Mouse (Mus musculus): Measurements from ENCODE around the gene Plppr1. TPM values are rescaled to one million over a fixed set of nuclear protein-coding genes. Genes with fewer than 3 reads are reported as not detected.

The Plppr1 gene
- 0.39 and 0.62 TPM in 2 replicates for polyA plus RNA-seq (2015; fragmentation: Nextera tagmentation; extraction: Ambion mirVana)

DNA sequence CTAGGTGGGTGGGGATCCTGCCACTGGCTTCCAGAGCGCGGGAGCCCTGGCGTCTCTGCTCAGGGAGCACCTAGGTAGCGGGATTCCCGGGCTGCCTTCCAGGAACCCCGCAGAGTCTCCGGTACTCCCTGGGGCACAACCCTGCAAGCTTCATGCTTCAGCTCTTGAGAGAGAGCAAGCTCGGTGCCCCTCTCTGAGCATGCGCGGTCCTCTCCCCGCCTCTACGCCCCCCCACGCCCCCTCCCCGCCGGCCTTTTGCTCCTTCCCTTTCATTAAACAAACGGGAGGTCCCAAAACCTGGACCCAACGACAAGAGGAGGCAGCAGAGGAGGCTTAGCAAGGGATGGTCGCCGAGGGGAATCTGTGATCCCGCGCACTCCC lies at the start of gene Plppr1:
Gene Plppr1 (plus strand): TSS at position 253 of the 381 bp plus-strand sequence.
- no peak for ATAC-seq (ENCODE audit: insufficient read depth)
- H3K4me1 ChIP-seq (replicated peaks), result no peaks in the 10 kb centered on the region
- H3K9me3 ChIP-seq (replicated peaks), result no peaks in the 10 kb centered on the region
- no peak within 1 kb of the TSS for H3K9ac ChIP-seq
- no peak within 1 kb of the TSS for H3K27ac ChIP-seq (replicated peaks)
- WGBS (ENCODE audit: insufficient replicate concordance), result under 1% methylated on average over 21 of the region's 21 CpGs
- H3K27me3 ChIP-seq, result peaks cover 22% of the 10 kb centered on the region
- H3K4me2 ChIP-seq, result peak within 1 kb of the TSS; percentile 69
- H3K4me3 ChIP-seq (replicated peaks), result peak within 1 kb of the TSS; percentile 40
- no peaks in the 10 kb centered on the region for H3K36me3 ChIP-seq (replicated peaks)

DNA sequence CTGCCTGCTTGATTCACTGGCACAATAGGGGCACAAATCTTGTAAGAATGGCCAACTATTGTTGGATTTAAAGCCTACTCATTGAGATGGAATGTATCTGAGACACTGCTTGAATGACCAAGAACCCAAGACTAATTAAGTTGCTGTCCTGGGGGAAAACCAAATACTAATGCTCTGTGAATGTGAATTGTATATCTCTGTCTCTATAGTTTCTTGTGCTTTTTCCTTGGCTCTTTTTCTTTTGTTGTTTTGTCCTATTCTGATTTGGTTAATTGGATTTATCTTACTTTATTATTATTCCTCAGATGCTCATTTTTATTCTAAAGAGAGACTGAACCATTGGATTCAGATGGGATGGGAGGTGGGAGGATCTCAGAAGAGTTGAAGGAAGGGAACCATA lies 42.4 kb upstream of the Plppr1 start:
- no peak overlapping the region for H3K4me2 ChIP-seq
- H3K36me3 ChIP-seq (replicated peaks), result no peaks in the 10 kb centered on the region
- no peak overlapping the region for H3K9ac ChIP-seq
- H3K4me3 ChIP-seq (replicated peaks), result no peak overlapping the region
- no peaks in the 10 kb centered on the region for H3K9me3 ChIP-seq (replicated peaks)
- no peak overlapping the region for H3K27ac ChIP-seq (replicated peaks)
- no peak for ATAC-seq (ENCODE audit: insufficient read depth)
- no peaks in the 10 kb centered on the region for H3K4me1 ChIP-seq (replicated peaks)
- H3K27me3 ChIP-seq, result no peaks in the 10 kb centered on the region

DNA sequence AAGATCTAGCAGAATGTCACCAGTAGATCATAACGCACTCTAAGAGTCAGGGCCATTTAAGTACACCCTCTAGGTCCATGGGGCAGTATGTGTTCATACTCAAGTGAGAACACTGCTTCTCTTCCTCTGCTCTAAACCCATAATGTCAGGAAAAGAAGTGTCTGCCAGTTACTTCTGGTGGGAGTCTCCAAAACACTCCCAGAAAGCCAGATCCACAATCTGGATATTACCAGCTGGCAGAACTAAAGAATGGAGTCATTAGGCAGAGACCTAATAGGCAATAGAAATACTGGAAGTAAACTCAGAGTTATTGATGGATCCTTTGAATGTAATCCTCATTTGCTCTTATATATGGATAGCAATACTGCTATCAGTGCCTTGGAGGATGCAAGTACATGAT lies 35.9 kb upstream of the Plppr1 start:
- Histone ChIP-seq H3K27ac (replicated peaks) (no peak overlapping the region), H3K9me3 (replicated peaks) (no peaks in the 10 kb centered on the region), H3K4me3 (replicated peaks) (no peak overlapping the region), H3K9ac (no peak overlapping the region), H3K36me3 (replicated peaks) (no peaks in the 10 kb centered on the region), H3K27me3 (no peaks in the 10 kb centered on the region), H3K4me2 (no peak overlapping the region), H3K4me1 (replicated peaks) (no peaks in the 10 kb centered on the region)
- WGBS (ENCODE audit: insufficient replicate concordance), result 38% methylated on average over 1 of the region's 1 CpGs
- no peak for ATAC-seq (ENCODE audit: insufficient read depth)

DNA sequence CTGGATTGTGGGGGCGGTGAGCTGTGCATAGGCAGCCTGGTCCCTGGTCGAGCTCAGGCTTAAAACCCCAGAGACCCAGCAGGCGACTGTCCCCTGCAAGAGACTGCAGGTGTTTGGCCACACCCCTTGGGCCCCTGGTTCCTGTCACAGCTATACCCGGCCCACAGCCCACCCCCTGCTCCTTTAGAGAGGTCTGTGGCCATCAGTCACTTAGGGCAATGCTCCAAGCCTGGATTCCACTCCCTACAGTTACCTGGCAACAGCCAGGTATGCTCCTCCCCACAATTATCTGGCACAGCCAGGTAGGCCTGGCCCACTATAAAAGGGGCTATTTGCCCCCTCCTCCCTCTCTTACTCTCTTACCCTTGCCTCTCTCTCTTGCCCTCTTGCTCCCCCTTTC lies 20.8 kb upstream of the Plppr1 start:
- no peaks in the 10 kb centered on the region for H3K9me3 ChIP-seq (replicated peaks)
- H3K4me3 ChIP-seq (replicated peaks), result no peak overlapping the region
- H3K4me1 ChIP-seq (replicated peaks), result no peaks in the 10 kb centered on the region
- no peaks in the 10 kb centered on the region for H3K27me3 ChIP-seq
- no peak for ATAC-seq (ENCODE audit: insufficient read depth)
- H3K4me2 ChIP-seq, result no peak overlapping the region
- 41% methylated on average over 4 of the region's 4 CpGs for WGBS (ENCODE audit: insufficient replicate concordance)
- no peak overlapping the region for H3K9ac ChIP-seq
- H3K36me3 ChIP-seq (replicated peaks), result no peaks in the 10 kb centered on the region
- H3K27ac ChIP-seq (replicated peaks), result no peak overlapping the region

DNA sequence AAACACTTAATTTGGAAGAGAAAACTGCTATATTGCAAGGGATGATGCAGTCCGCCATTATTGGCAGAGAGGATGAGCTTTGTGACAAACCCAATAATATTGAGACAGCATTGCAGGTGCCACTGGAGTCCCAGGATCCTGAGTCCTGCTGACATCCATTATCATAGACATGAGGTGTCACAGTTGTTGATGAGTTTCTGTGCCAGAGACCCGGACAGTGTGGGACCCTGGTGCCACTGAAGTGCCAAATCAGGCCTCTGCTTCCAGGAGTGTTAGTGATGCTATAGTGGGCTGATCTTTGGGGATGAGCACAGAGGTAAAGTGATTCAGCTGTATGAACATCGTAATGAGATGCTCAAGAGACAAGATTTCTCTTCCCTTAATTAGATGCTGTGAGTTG lies 19.2 kb upstream of the Plppr1 start:
- 53% methylated on average over 3 of the region's 3 CpGs for WGBS (ENCODE audit: insufficient replicate concordance)
- Histone ChIP-seq H3K27ac (replicated peaks) (no peak overlapping the region), H3K27me3 (no peaks in the 10 kb centered on the region), H3K36me3 (replicated peaks) (no peaks in the 10 kb centered on the region), H3K4me3 (replicated peaks) (no peak overlapping the region), H3K4me2 (no peak overlapping the region), H3K4me1 (replicated peaks) (no peaks in the 10 kb centered on the region), H3K9ac (no peak overlapping the region), H3K9me3 (replicated peaks) (no peaks in the 10 kb centered on the region)
- no peak for ATAC-seq (ENCODE audit: insufficient read depth)

DNA sequence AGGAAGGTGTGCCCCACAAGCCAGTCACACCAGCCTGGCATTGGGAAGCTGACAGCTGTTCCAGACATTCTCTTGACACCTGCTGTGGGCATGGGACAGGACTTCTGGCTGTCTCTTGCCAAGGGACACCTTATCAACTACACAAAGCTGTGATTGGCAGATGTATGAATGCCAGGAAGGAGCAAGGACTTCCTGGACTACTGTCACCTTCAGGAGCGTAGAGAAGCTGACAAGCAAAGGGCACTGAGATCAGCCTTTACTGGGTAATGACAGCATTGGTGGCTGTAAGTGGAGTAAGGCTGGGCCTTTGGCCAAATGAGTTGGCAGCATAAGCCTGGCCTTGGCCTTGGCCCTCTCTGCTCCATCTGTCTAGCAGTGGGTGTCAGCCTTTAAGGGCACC lies 17.4 kb upstream of the Plppr1 start:
- Histone ChIP-seq H3K4me3 (replicated peaks) (no peak overlapping the region), H3K4me1 (replicated peaks) (no peaks in the 10 kb centered on the region), H3K27me3 (no peaks in the 10 kb centered on the region), H3K36me3 (replicated peaks) (no peaks in the 10 kb centered on the region), H3K9me3 (replicated peaks) (no peaks in the 10 kb centered on the region), H3K27ac (replicated peaks) (no peak overlapping the region), H3K9ac (no peak overlapping the region), H3K4me2 (no peak overlapping the region)
- ATAC-seq (ENCODE audit: insufficient read depth), result no peak
- WGBS (ENCODE audit: insufficient replicate concordance), result 38% methylated on average over 1 of the region's 1 CpGs

DNA sequence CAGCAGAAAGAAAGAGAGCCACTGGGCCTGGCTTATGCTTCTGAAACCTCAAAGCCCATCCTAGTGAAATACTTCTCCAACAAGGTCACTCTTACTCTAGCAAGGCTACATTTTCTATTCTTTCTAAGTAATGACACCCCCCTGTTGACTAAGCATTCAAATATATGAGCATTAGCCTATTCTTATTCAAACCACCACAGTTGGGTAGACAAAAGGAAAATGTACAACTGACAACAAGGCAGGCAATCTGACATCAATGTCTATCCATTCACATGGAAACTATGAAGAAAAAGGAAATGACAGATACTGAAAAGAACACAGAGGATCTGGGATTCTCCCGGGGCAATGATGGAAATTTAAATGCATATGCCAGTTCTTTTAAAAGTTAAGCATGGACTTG lies 8.4 kb upstream of the Plppr1 start:
- no peaks in the 10 kb centered on the region for H3K9me3 ChIP-seq (replicated peaks)
- no peak overlapping the region for H3K9ac ChIP-seq
- H3K27ac ChIP-seq (replicated peaks), result no peak overlapping the region
- 53% methylated on average over 1 of the region's 1 CpGs for WGBS (ENCODE audit: insufficient replicate concordance)
- no peak for ATAC-seq (ENCODE audit: insufficient read depth)
- no peaks in the 10 kb centered on the region for H3K4me1 ChIP-seq (replicated peaks)
- H3K4me2 ChIP-seq, result no peak overlapping the region
- H3K4me3 ChIP-seq (replicated peaks), result no peak overlapping the region
- H3K27me3 ChIP-seq, result no peaks in the 10 kb centered on the region
- H3K36me3 ChIP-seq (replicated peaks), result no peaks in the 10 kb centered on the region

DNA sequence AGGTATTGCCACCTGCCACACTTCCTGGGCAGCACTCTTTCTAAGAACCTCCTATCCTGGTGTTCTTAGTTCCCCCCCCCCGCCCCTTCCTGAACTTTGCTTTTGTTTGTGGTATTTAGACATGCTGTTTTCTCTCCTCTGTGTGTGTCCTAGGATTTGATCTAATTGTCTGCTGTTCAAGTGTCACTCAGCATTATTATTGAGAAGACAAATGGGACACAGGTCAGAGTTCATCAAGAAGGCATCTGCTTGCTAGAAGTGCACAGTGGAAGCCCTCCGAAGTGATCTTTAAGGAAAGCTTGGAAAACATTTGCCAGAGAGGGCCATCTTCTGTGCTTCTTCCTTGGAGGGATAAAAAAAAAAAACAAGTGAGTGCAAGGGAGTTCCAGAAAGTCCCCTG lies 1.2 kb upstream of the Plppr1 start:
- Histone ChIP-seq H3K9ac (no peak overlapping the region), H3K4me3 (replicated peaks) (no peak overlapping the region), H3K4me1 (replicated peaks) (no peaks in the 10 kb centered on the region), H3K27me3 (peaks cover 22% of the 10 kb centered on the region), H3K27ac (replicated peaks) (no peak overlapping the region), H3K9me3 (replicated peaks) (no peaks in the 10 kb centered on the region), H3K4me2 (no peak overlapping the region), H3K36me3 (replicated peaks) (no peaks in the 10 kb centered on the region)
- 45% methylated on average over 2 of the region's 2 CpGs for WGBS (ENCODE audit: insufficient replicate concordance)
- no peak for ATAC-seq (ENCODE audit: insufficient read depth)

DNA sequence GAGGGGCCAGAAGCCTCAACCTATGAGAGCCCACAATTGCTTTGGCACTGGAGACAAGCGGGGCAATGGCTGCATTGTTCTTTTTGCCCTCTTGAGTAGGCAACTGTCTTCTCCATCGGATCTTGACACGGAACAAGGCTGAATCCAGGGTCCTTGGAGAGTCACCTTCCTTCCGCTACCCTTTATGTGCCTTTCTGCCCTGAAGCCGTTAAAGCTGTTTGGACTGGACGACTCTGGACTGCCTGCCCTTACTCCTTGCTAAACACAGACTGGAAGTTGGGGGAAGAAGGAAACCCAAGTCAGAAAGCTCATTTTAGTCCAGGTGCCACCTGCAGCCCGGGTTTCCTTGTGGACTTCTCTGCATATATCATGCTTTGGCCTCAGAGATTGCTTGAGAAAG lies 516 bp upstream of the Plppr1 start:
- no peaks in the 10 kb centered on the region for H3K36me3 ChIP-seq (replicated peaks)
- H3K9me3 ChIP-seq (replicated peaks), result no peaks in the 10 kb centered on the region
- peaks cover 22% of the 10 kb centered on the region for H3K27me3 ChIP-seq
- 11% methylated on average over 7 of the region's 7 CpGs for WGBS (ENCODE audit: insufficient replicate concordance)
- no peak for ATAC-seq (ENCODE audit: insufficient read depth)
- no peak overlapping the region for H3K27ac ChIP-seq (replicated peaks)
- peak overlapping the region; percentile 69 for H3K4me2 ChIP-seq
- 0 out of 2 replicates have a peak overlapping the region, but pooled peaks have one; percentile 40 for H3K4me3 ChIP-seq (replicated peaks)
- H3K9ac ChIP-seq, result no peak overlapping the region
- no peaks in the 10 kb centered on the region for H3K4me1 ChIP-seq (replicated peaks)

DNA sequence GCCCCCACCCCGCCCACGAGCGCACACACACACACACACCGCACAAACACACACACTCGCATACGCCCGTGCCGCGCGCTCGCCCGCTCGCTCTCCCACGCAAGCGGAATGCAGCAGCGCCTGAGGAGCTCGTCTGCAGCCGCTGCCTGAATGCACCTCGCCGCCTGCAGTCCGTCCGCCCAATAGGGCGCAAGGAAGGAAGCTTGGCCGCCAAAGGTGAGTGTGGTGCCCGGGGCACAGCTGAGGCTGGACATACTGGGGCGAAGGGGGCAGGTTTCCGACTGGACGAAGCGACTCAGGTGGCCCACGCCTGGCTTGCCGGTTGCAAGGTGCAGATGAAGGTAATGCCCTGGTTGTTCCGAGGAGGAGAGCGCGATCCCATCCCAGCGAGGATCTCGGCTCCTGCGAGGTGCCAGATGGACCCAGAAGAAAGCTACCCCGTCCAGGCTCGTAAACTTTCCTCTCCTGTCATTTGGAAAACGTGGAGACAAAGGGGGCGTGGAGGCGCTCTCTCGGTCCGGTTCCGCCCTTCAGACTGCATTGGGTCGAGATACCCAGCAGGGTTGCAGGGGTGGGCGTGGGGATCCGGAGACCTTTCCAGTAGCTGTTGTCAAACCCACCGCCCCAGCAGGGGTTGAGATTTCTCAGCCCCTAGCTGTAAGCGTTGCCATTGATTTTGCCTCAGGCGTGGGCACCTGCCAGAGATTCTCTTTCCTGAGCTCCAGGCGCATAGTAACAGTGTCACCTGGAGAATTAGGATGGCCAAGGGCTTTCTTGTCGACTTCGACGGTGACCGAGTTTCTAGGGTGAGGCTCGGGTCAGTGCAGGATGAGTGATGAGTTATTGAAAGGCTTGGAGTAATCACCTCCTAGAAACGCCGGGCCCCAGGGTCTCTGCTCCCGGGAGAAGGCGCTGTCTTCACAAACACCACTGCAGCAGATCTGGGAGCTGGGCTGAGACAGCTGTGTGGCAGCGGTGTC lies 619 bp downstream of the Plppr1 start:
- Histone ChIP-seq H3K27me3 (peaks cover 22% of the 10 kb centered on the region), H3K4me2 (peak overlapping the region; percentile 69), H3K27ac (replicated peaks) (no peak overlapping the region), H3K36me3 (replicated peaks) (no peaks in the 10 kb centered on the region), H3K4me1 (replicated peaks) (no peaks in the 10 kb centered on the region), H3K9me3 (replicated peaks) (no peaks in the 10 kb centered on the region), H3K9ac (no peak overlapping the region), H3K4me3 (replicated peaks) (peak overlapping the region; percentile 40)
- 2% methylated on average over 62 of the region's 62 CpGs for WGBS (ENCODE audit: insufficient replicate concordance)
- no peak for ATAC-seq (ENCODE audit: insufficient read depth)

DNA sequence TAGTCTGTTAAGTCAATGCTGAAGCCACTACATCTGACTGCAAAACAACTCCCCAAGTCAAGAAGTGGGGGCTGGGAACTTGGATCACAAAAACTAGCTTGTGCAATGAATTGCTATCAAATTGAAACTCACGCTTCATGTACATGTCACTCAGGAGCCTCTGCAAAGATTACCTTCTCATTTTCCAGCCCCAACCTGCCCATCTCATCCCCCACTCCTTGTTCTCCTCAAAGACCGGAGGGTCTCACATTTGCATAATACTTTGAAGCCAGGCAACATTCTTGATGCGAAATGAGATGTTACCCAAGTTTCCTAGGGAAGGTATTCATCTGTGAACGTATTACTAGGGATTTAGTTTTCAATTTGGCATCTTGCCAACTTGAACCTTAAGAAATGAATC lies 10.4 kb downstream of the Plppr1 start:
- Histone ChIP-seq H3K4me2 (no peak overlapping the region), H3K4me1 (replicated peaks) (no peaks in the 10 kb centered on the region), H3K36me3 (replicated peaks) (no peaks in the 10 kb centered on the region), H3K27ac (replicated peaks) (no peak overlapping the region), H3K9ac (no peak overlapping the region), H3K27me3 (no peaks in the 10 kb centered on the region), H3K4me3 (replicated peaks) (no peak overlapping the region), H3K9me3 (replicated peaks) (no peaks in the 10 kb centered on the region)
- ATAC-seq (ENCODE audit: insufficient read depth), result no peak
- WGBS (ENCODE audit: insufficient replicate concordance), result 49% methylated on average over 4 of the region's 4 CpGs

DNA sequence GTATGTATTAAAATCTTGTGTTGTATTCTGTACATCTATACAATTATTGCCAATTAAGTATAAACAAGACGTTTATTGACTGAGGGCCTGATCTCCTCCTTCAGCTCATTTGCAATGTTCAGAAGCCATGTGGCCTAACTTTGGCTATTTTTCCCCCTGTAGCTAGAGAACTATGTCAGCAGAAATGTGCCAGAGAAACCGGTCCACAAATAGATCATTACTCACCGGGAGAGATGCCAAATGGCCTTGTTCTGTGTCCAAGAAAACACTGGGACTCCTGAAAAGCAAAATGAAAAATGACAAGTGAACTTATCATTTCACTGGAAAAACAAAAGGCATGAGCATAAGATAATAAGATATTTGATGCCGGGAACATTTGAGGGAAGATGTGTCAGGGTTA lies 13.8 kb downstream of the Plppr1 start:
- no peaks in the 10 kb centered on the region for H3K9me3 ChIP-seq (replicated peaks)
- no peak overlapping the region for H3K4me2 ChIP-seq
- 65% methylated on average over 4 of the region's 4 CpGs for WGBS (ENCODE audit: insufficient replicate concordance)
- H3K9ac ChIP-seq, result no peak overlapping the region
- no peak for ATAC-seq (ENCODE audit: insufficient read depth)
- H3K27me3 ChIP-seq, result no peaks in the 10 kb centered on the region
- no peaks in the 10 kb centered on the region for H3K4me1 ChIP-seq (replicated peaks)
- H3K4me3 ChIP-seq (replicated peaks), result no peak overlapping the region
- no peaks in the 10 kb centered on the region for H3K36me3 ChIP-seq (replicated peaks)
- H3K27ac ChIP-seq (replicated peaks), result no peak overlapping the region
